Mouse (Mus musculus) heart, adult 2 months (tissue): ENCODE data around the gene Cldn7.

Experiments used
- CTCF ChIP-seq: fragments of 200-600 bp; IDR thresholded peaks from 2 replicates; pipeline ENCODE4 v1.8.1; 2022; ENCODE audit warnings: antibody characterized with exemption, mild to moderate bottlenecking, moderate library complexity
- EP300 ChIP-seq: fragments of 200-500 bp; IDR thresholded peaks from 2 replicates; pipeline ENCODE4 v1.6.1; 2011; ENCODE audit warnings: low read depth, low read length, control low read depth; ENCODE audit not compliant: insufficient read depth
- POLR2A ChIP-seq: fragments of 200-500 bp; IDR thresholded peaks from 2 replicates; pipeline ENCODE4 v1.6.1; 2011; ENCODE audit warnings: mild to moderate bottlenecking, low read depth, low read length, control low read depth; ENCODE audit not compliant: insufficient read depth

- TF ChIP-seq POLR2A (no peak), EP300 (no peak), CTCF (no peak)
These were observed 44.1 kb upstream of the Cldn7 start for GRCm38 (mm10) chr11:69920266-69921031.
